Mouse (Mus musculus) hindlimb bud, embryonic 11.5 days (tissue): ENCODE measurements around the gene Ackr3.

ENCODE experiments used
- DNase-seq: peaks from one replicate; pipeline ENCODE4 v3.0.0-alpha.2; 2012; ENCODE audit warnings: low read depth, low spot score; ENCODE audit errors: extremely low spot score

Gene Ackr3

DNA sequence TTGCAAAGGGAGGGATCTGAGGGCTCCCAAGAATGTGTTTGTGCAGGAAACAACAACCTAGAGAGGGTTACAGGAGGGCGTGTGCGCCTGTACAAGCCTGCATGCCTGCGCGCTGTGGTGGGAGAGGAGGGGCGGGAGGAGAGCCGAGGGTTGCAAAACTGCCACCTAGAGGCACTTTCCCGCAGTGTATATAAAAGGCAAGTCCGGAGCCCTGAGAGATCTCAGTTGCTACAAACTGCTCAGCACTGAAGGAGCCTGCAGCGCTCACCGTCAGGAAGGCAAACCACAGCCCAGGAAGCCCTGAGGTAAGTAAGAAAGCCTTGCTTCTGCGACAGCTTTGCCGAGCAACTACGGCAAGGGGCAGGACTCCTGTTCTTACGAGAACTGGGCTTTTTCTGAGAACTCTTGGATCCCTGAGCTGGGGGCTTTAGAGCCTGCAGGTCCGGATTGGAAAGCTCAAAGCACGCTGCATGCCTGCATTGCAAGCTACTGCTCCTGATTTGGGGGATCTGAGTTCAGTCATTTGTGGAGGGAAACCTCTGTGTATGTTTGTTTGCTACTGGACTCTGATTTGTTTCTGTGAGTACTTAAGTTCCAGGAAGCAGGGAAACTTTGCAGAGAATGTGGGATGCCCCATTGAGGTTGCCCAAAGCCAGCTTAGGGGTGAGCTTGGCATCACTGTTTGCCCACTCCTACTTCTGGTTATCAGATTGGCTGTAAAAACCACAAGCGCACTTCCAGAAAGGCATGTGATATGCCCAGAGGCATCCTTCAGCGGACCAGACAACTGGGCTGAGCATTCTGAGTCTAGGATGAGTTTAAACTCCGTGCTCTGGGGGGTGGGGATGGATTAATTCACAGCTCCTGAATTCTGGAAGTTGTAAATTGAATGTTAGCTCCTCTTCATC is at the start of gene Ackr3:
Gene Ackr3, plus strand, starts transcription at position 198 of the 908 bp plus-strand sequence.
- DNase-seq: peak; percentile 87

DNA sequence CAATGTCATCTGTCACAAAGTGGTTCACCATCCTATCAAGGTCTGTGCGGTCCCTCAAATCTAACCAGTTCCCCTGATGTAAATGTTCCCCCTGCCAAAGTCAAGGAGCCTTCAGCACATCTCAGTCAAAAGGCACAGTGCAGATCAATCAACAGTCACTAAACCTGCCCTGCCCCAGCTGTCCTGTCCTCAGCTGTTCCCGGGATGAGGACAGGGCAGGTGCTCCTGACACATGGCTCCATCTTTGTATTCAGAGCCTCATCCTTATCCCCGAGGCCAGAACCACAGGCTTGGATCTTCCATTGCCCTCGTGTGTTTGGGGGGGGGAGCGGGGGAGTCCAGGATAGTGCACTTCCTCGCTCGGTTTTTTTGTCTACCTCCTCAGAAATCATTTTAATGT is 47.2 kb upstream of the Ackr3 start:
- DNase-seq: no peak

DNA sequence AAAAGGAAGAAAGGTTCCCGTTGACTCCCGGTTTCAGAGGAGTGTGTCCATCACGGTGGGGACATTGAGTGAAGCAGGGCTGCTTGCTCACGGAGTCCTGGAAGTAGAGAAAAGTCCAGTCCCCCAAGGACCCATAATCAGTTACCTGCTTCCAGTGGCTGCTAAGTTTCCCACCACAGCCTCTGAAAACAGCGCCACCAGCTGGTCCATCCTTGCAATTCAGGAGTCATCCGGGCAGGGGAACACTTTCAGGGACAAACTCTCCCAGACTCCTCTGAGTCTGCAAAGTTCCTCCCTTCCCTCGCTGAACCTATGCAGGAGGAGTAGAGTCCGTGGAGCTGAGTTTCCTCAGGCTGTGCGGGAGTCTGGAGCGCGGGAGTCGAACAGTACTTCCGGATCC is 43.9 kb upstream of the Ackr3 start:
- DNase-seq: no peak

DNA sequence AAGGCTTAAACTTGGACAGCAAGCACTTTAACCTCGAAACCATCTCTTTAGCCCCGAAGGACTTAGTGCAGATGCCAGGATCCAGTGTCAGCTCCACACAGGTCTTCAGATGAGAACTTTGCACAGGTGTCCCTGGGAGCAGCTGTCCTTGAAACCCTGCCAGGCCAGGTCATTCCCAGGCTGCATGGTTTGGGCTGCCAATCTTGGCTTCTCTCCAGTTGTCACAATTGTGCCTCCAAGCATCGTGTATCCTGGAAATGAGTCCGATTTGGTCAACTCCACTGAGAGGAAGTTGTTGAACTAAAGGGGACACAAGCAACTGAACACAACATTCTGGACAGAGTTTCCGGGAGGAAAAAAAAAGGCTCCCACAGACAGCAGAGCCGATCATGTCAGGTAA is 42.2 kb upstream of the Ackr3 start:
- DNase-seq: no peak

DNA sequence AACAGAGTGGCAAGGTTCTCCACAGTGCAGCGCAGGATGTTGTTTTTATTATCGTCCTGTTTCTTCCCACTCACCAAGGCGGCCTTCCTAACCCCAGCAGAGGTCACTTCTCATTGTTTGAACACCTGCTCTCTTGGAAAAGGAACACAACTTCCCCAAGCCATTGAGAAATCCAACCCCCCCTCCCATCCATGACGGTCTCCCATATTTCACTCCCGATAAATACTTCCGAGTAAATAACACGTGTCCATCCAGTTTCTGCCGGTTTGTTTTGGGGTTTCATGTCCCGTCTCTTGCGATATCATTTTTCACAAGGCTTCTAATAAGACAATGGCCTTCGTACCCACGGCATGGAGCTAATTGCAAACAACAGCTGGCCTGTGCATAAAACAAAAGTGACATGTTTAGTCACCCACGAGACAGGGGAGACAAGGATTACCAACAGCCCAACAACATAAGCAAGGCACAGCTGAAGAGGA is 41.4 kb upstream of the Ackr3 start:
- no peak for DNase-seq

DNA sequence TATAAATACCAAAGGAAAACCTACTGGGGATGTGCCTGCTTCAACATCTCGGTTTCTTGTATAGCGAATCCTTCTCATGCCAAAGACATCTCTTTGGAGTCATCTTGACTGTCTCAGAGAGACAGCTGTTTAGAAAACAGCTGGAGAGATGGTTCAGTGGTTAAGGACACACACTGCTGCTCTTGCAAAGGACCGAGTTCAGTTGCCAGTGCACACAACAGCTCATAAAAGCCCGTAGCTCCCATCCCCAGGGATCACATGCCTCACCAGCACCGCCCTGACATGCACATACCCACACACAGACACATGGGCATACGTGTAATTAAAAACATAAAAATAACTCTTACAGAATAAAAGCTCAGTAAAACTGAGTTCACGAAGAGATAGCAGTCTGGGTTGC is 40.6 kb upstream of the Ackr3 start:
- no peak for DNase-seq

DNA sequence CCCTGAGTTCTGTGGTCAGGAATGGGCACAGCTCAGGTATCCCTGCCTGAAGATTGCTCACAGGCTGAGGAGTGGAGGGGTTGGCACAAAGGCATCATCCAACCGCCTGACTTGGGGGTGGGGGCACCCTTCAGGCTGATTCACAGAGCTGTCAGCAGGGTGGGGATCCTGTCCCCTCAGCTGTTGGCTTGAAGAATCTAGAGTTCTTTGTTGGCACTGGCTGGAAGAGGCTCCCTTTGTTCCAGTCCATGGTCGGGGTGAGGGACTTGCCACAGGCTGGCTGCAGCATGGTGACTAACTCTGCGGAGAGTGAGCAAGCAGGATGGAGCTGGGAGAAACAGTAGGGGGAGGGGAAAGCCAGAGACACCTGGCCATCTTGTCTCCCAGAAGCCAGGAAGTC is 39.5 kb upstream of the Ackr3 start:
- DNase-seq: no peak

DNA sequence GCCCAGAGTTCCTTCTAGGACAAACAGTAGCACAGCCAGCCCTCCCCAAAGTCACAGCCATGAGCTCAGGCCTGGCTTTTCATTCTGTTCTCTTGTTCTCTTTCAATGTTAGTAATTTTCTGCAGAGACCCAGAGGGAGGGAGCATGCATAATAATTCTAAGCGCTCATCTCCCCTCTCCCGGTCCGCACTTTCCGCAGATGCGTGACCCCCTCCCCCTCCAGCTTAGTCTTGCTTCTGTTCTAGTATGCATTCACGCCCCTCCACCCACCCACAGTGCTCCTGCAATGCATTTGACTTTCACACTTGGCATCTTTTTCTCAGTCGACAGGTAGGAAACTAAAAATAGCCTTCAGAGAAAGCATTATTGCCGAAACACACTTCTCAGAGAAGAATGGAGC is 29.4 kb upstream of the Ackr3 start:
- no peak for DNase-seq

DNA sequence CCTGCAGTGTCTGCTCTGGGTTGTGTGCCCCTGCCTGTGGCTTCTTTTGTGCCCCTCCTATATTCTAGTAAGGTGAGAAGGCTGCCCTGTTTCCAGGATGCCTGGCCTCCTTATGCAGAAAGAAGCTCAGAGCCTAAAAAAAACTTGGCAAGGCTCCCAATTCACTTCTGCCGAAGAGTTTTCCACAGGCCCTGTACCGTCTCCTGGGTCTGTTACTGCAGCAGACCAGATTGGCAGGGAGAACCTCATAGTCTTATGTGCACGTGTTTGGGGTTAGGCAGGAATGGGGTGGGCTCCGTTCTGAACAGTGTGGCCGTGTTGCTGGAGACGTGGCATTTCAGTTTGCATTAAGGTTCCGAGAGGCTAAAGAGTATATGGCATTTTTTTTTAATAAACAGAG is 27.6 kb upstream of the Ackr3 start:
- no peak for DNase-seq

DNA sequence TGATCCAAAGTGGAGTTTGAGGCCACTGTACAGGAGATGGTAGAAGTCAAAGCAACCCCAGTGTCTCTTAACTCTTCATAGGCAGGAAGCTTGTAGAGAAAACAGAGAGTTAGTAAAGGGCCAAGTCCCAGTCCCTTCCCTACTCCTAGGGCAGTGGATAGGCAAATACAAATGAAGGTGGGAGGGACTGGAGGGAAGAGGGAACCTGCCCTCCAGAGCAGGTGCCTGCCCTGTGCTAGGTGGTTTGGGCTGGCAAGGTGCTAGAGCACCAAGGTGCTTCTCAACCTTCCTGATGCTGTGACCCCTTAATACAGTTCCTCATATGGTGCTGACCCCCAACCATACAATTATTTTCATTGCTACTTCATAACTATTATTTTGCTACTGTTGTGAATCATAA is 26.2 kb upstream of the Ackr3 start:
- no peak for DNase-seq

DNA sequence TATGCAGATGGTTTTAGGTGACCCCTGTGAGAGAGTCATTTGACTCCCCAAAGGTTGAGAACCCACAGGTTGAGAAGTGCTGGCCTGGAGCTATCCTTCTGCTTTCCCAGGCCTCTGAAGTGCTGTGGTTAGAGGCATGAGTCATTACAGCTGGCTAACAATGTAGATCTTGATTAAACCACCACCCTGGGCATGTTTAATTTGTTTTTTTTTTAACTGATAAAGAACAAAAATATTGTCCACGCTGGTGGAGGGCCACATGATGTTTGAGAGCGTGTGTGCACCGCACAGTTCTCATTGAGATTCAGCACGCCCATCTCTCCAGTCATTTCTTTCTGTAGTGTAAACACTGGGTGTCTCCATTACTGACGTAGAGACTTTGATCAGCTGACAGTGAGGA is 25.8 kb upstream of the Ackr3 start:
- no peak for DNase-seq

DNA sequence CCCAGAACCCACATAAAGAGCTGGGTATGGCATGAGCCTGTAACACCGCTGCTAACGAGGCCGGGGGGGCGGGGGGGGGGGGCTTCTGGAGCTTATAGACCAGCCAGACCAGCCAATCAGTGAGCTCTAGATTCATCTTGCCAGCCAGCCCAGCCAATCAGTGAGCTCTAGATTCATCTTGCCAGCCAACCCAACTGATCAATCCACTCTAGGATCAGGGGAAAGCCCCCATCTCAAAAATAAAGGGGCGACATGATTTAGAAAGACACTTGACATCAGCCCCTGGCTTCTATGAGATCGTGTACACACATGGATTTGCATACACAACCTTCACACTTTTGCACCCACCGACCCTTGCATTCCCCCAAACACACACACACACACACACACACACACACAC is 23.3 kb upstream of the Ackr3 start:
- DNase-seq: no peak

DNA sequence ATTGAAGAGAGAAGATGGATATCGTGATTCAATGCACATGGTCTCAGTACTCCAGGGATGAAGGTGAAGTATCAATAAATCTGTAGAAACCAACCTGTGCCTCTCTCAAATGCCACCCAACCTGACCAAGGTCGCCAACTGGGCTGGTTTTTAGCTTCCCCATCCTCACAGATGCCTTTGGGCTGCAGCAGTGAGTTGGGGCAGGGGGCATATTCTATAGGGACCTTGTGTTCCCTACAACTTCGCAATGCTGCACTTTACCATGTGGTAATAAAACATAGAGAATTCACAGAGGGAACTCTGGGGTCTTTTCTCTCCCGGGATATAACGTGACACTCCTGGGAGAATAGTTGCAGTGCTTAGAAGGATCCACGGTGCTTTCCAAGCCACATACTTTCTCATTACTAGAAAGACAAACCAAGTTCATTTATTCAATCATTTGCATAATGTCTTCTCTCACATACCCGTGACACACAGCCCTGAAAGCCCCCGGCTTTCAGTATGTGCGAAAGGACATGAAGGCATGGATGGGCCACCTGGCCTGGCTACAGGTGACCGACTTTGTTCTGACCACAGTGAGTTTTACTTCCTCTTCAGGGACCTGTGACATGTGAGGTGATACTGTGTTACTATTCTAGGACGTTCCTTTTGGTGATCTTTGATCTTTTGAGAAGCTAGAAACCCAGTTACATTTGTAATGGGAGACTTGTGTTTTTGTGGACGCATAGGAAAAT is 22.6 kb upstream of the Ackr3 start:
- no peak for DNase-seq

DNA sequence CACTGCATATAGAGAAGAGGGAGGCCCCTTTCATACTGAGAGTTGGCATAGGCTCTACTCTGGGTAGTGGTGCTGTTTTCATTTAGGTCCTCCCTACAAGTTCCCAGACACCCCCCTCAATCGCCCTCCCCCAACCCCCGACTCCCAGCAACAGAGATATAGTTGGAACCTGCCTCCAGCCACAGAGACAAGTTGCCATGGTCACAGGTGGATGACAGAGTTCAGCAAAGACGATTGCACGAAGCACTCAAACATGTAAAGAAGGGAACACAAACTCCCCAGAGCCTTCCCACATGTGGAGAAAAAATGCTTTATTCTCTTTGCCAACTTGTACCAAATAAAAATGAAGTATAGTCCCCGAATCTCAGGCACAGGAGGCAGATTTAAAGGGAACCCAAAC is 21.3 kb upstream of the Ackr3 start:
- no peak for DNase-seq

DNA sequence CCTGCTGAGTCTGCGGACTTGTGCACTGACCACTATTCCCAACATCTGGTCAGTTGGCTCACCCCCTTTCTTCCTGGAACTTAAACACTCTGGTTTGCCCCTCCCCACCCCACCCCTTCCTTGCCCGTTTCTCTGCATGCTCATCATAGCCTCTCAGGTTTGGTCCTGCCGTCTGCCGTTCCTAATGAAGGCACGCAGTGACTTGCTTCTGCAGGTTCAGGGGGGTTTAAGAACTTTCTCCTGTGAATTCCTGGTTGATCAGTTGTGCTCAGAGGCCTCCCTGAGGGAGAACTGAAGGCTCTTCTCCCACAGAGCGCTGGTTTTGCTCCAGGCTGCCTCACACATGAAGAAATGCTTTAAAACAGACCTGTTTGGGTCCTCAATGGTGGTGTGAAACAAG is 20.2 kb upstream of the Ackr3 start:
- no peak for DNase-seq

DNA sequence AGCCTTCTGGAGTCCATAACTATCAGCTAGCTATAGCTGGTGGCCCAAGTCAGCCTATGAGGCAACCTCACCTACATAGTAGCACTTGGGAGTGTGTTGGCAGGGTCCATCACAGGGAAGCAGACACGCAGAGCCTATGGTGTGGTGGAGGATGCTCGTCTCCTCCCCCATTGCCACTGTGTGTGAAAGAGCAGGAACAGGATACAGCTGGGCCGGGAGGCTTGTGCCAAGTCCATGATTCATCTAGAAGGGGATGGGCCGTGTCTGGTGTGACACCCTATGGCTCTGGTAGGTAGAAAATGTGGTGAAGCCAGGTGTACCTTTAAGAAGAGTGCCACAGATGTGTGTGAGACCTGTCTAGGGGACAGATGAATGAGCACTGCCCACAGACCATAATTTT is 17.6 kb upstream of the Ackr3 start:
- DNase-seq: no peak

DNA sequence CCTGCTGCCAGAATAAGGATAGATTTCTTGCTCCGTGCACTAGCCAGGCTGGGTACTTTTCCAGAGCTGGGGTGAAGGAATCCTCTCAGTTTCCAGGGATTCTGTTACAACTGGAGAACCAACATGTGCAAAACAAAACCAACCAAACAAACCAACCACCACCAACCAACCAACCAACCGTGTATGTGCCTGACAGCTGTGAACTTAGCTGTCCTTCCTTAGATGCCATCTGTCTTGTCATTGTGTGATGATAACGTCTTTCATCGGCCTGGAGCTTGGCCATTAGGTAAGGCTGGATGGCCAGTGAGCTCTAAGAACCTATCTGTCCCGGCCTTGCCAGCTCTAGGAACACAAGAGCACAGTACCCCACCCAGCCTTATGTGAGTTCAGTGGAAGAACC is 16.9 kb upstream of the Ackr3 start:
- no peak for DNase-seq

DNA sequence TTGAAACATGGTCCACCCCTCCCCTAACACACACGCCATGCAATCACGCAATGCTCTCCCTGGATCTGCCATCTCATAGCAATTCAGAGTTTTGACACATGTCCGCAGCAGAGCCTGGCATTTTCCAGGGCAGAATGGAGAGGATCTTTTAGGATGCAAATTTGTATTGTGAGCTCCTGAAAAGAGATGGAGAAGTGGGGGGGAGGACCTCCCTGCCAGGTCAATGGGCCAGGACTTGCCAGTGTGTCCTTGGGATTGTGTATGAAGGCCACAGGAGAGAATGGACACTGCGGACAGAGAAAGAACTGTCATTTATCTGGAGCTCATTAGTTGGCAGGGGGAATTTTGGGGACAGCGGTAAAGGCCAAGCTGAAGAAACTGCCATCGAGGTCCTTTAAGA is 14.7 kb upstream of the Ackr3 start:
- DNase-seq: no peak

DNA sequence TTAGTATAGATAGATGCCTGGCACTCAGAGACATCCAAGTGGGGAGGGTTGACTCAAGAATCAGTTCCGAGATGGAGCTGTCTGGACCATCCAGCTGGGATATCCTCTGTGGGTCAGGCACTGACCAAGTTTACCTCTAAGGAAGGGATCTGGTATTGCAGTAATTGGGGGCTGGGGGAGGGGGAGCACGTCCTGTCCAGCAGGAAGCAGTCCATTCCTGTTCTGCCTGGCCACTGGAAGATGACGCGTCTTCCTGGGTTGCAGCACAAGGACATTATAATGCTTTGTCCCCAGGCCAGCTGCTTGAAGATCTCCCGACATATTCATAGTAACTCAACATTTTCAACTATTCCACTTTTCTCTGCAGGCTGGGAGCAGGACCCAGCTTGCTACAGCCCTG is 2.5 kb upstream of the Ackr3 start:
- no peak for DNase-seq

DNA sequence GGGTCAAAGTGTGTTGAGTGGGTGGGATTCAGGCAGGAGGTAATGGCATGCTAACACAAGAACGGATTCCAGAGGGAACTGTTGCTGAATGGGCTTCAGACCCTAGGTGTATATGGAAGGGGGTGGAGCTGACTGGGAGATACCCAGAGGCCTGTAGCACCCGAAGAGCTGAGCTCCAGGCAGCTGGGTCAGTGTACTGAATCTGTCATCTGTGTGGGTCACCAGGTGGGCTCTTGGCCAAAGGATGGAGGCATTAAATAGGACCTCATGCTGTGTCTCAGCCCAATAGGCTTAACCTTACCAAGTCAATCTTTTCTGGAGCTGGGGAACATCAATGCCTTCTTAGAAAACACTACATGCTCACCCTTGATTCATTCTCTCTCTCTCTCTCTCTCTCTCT is 2.1 kb upstream of the Ackr3 start:
- DNase-seq: no peak

DNA sequence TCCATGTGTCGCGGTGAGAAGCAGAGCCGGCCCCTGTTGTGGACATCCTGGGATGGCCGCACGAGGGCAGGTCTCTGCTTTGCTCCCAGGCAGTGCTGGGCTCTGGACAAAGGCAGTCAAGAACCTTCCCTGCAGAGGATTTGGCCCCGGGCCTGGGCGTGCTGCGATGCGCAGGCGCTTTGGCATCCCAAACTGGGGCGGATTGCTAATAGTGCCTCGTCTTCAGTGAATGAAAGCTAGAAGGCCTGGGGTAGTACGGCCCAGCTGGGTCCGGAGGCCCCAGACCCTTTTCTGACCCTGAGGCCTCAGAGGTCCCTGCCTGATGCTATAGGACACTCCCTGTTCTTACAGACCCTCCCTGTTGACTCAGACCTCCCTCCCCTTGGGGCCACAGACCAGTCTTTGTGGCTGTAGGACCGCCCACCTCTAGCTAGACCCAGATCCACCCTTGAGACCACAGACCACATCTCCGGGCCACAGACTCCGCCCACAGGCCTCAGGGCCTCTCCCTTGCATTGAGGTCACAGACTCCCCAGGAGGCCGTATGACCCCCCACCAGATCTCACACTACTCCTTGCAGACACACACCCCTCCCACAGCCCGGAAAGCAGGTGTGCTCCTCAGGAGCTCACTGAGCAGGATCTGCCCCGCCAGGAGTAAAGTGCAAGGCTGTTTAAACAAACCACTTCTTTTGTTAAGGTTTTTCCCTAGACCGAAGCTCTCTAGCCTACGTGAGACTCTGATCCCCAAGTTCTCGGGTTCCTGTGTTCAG is 1.4 kb upstream of the Ackr3 start:
- DNase-seq: no peak

DNA sequence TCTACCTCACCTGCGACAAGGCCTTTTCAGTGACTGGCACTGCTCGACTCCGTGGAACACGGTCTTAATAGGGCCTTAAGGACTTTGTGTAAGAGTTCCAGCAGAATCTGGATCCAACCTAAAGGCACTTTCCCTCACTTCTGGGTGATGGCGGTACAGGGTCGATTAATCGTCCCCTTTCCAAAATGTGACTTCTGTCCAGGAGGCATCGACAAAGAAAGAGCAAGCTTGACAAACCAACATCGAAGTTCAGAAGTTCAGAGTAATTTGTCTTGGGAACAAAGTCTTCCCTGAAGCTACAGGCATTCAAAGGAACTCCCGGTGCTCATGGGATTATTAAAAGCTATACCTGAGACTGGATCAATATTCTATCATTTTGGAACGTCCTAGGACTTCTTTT is 439 bp upstream of the Ackr3 start:
- no peak for DNase-seq
